Mouse (Mus musculus): ENCODE measurements around the gene Grip1.

- TF ChIP-seq CTCF (IDR thresholded peaks at IDR 0.05; ENCODE audit: low read depth) (no peak), EP300 (IDR thresholded peaks at IDR 0.05; ENCODE audit: low read depth) (no peak)
Observed at GRCm38 (mm10) chr10:119534852-119535251, 81.2 kb downstream of the Grip1 start.

Measured in liver, postnatal 0 days (tissue).